Mouse (Mus musculus) embryonic fibroblast, embryonic 13.5 days (primary cell): ENCODE measurements around the gene Gimap9.

ENCODE experiments used
- CTCF ChIP-seq: IDR thresholded peaks from 2 replicates; pipeline ENCODE4 v1.5.1; 2011; ENCODE audit warnings: mild to moderate bottlenecking, control low read depth, low read length, moderate library complexity, borderline replicate concordance; ENCODE audit not compliant: insufficient read depth
- POLR2A ChIP-seq: IDR thresholded peaks from 2 replicates; pipeline ENCODE4 v1.6.1; 2011; ENCODE audit warnings: low read depth, mild to moderate bottlenecking, control low read depth, low read length, moderate library complexity

DNA sequence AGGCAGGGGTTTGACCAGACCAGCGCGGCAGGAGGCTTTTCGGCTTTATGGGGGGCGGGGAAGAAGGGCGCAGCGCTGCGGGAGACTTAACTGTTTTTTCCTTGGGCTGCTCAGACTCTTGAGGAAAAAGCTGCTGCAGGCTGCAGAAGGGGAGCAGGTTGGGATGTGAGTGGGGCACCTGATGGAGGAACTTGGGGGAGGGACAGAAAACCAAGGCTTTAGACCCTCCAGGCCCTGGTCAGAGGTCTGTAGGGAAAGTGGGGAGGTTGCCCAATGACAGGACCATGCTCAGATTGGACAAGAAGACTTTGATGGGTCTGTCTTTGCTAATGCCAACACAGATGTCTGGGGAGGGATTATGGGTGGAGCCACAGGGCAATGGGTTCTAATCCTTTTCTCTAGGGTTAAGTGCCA is 48.4 kb upstream of the Gimap9 start:
- TF ChIP-seq CTCF (no peak), POLR2A (no peak)
